Mouse (Mus musculus) skeletal muscle tissue, adult 2 months (tissue): ENCODE measurements around the gene Olfr1417.

Experiments used
- DNase-seq: peaks from one replicate; pipeline ENCODE4 v3.0.0-alpha.2; 2012; ENCODE audit warnings: low read depth, low spot score

The Olfr1417 gene

GRCm38 (mm10) chr19:11810856-11811255, 28.2 kb downstream of the Olfr1417 start:
- no peak for DNase-seq

GRCm38 (mm10) chr19:11810003-11810758, 28.8 kb downstream of the Olfr1417 start:
- DNase-seq, result no peak

DNA sequence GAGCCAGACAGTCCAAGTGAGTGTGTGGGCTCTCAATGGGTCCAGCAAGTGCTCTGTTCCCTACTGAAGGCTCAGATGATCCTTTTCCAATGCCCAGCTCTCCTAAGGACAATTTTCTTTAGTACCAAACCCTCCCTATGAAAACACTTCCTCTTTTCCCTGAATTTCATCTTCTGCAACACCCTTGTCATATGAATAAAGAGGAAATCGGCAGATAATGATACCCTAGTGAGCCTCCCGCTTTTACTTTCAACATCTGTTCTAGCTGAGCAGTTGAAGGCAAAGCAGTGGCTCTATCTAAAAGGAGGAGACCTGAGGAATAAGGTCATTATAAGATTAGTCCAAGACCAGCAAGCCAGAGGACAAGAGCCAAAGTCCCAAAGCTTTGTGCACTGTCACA, 30.6 kb downstream of the Olfr1417 start:
- DNase-seq, result no peak

- DNase-seq, result no peak
Observed at GRCm38 (mm10) chr19:11807822-11808221, 31.2 kb downstream of the Olfr1417 start.

DNA sequence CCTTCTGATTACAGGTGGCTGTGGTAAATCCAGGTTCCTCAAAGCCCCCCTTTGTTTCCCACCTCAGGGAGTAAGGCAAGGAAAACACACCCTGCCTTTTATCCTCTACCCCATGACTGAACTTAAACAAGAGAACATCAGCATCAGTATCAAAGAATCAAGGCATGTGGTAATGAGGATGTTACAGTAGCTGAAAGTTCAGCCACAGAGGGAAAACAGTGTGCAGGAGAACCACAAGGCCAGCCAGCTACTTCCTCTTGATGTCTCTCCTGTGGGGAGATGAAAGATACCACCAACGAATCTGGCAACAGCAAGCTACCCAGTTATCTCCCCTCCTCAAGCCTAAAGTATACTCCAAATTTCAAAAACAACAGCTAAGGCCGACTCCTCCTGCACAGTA, 31.8 kb downstream of the Olfr1417 start:
- no peak for DNase-seq

DNA sequence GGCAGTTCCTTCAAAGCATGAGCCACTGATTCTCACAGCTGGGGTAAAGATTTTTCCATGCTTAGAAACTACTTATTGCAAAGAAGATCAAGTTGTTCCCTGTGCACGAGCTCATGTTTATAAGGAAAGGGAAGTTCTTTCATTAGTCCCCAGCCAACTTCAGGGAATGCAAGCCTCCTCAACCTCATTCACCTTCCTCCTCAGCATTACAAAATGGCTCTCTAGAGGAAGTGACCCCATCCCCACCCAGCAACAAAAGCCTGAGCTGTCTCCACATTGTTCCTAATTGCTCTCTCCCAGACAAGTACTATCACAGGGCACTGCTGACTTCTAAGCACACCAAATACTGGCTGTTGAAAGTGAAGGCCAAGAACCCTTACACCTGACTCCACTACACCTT, 34.6 kb downstream of the Olfr1417 start:
- no peak for DNase-seq

DNA sequence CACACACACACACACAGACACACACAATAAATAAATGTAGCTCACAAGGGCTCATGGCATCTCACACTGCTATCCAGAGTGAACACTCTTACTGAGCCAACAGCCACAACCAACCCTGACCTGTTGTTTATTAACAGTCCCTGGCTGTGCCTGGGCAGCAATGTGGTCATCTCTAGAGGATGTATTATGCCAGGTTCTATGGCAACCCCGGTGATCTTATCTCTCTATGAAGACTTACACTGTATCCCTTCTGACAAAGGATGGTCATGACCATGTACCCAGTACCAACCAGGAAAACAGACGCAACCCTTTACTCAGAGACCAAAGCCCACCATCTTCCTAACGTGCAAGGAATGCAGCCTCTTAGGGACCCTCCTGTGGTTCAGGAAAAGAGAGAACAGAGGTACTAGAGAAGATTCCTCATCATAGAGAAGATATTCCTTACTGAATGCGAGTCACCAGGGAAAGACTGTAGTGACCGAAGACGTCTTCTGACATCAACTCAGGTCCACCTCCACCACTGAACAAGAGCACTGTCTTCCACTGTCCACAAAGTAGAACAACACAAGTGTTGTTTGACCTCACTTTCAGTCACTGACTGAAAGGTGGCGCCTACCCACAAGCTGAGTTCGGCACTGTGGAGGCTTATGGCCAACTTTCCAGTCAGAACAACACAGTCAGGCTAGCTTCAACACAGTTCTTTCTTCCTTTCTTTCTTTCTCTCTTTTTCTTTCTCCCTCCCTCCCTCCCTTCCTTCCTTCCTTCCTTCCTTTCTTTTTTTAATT, 38.3 kb downstream of the Olfr1417 start:
- no peak for DNase-seq

GRCm38 (mm10) chr19:11794447-11794846, 44.6 kb downstream of the Olfr1417 start:
- DNase-seq, result no peak

GRCm38 (mm10) chr19:11793741-11794359, 45.2 kb downstream of the Olfr1417 start:
- no peak for DNase-seq

GRCm38 (mm10) chr19:11791825-11792224, 47.2 kb downstream of the Olfr1417 start:
- DNase-seq, result no peak

- DNase-seq, result no peak
Observed at GRCm38 (mm10) chr19:11788876-11789275, 50.1 kb downstream of the Olfr1417 start.

- no peak for DNase-seq
Observed at GRCm38 (mm10) chr19:11787826-11788225, 51.2 kb downstream of the Olfr1417 start.

DNA sequence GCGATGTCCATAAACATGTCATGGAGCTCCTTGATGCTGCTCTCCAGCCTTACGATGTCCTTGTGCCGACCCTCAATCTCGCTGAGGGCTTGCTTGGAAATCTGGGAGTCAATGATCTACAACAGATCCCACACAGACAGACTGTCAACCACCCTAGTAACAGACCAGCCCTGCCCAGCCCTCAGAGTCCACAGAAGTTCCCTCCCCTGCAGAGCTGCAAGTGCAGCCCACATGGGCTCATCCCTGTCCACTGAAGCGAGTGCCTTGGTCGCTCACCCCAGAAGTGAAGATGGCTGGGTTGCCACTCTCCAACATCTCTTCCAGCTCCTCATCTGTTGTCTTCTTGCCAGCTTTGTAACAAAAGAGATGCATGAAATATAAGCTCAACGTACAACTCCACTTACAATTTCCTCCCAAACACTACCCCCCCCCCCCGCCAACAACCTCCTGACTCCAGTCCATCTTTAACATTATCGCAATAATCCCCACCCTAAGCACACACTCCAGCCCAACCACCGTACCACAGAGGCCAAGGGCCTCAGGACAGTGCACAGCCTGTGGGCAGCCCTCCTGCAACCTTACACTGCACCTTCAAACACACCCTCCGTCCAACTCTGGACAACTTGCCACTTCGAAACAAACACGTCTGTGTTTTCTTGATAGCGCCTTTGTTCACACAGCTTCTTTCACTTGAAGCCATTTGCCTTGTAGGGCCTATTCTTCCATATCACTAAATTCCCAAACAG, 53.4 kb downstream of the Olfr1417 start:
- no peak for DNase-seq

- DNase-seq, result peak; percentile 11
Observed at GRCm38 (mm10) chr19:11777191-11777865, 61.7 kb downstream of the Olfr1417 start.
